Mouse (Mus musculus): ENCODE data around the gene Prrg3.

DNA sequence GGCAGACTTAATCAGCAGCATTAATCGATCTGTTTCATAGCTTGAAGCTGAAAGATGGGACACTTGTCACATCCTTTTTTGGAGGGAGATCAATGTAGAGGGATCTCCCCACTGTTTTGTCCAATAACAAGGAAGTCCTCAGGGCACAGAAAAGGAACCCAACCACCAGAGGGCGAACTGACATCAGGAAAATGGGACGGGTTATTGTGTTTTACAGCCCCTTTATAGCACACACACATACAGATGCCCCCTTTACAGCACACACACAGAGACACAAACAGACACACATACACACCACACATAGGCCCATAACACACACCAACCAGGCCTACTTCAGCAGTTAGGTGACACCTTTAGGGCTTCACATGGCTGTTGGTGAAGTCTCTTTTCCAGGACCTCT, 50.4 kb downstream of the Prrg3 start:
- TF ChIP-seq CTCF (IDR thresholded peaks at IDR 0.05; ENCODE audit: low read depth) (peak; percentile 70), EP300 (optimal IDR thresholded peaks at IDR 0.05) (no peak)

Measured in stomach, postnatal 0 days (tissue).